Mouse (Mus musculus) naive thymus-derived CD4-positive, alpha-beta T cell, adult 5 months (primary cell): ENCODE results near the gene Fbxl4. TPM values are rescaled to one million over a fixed set of nuclear protein-coding genes. Genes with fewer than 3 reads are reported as not detected.

Experiments
- polyA plus RNA-seq: library from polyadenylated mRNA; unstranded; fragments of 100-300 nt; shearing (Covaris generic); gene quantifications from one replicate; pipeline ENCODE4 v1.2.1, GENCODE M21; 2017

Fbxl4 gene
- polyA plus RNA-seq: 12.2 TPM

DNA sequence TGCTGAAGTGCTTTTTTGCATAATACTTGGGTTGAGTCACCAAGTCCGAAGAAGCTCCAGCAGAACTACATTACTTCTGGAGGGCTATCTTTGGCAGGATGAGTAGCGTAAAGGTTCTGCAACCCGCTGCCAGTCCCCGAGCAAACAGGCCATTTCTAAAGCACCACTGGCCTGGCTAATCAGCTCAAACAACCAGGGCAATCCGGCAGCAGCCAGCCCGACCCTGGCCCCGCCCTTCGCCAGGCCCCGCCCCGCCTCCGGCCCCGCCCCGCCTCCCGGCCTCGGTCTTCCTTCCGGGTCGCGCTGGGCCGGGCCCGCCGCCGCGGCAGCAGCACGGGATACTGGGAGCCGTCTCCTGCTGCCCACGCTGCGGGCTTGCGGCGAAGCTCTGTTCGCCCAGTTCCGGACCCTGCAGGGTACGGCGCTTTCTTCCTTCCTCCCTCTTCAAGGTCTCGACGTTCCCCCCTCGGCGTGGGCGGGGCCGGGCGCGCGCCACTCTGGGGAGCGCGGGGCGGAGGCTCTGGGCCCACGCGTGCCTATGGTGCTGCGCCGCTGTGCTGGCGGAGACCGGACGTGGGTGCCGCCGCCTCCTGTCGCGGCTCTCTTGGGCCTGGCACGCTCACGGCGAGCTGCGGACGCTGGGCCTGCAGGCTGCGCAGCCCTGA, at the start of gene Fbxl4:
Gene Fbxl4, plus strand, starts transcription at position 278 of the 665 bp plus-strand sequence.

Other genes starting within 250 kb of the Fbxl4 start
- not detected for gene Pou3f2, start 130.8 kb downstream of the Fbxl4 start, polyA plus RNA-seq